Mouse (Mus musculus): ENCODE results near the gene Cyp2c37.
"Not testable (repeated sequence)": the region's sequence is repeated elsewhere in the genome, so short reads cannot be mapped to it uniquely, and the experiment has no call there.

Gene Cyp2c37

GRCm38 (mm10) chr19:39992140-39992539 is at the start of gene Cyp2c37:
Cyp2c37 (plus strand) TSS chr19:39992424.
- not testable (repeated sequence) for ATAC-seq (ENCODE audit: low TSS enrichment)

- not testable (repeated sequence) for ATAC-seq (ENCODE audit: low TSS enrichment)
Measured at GRCm38 (mm10) chr19:39960861-39961260, 31.4 kb upstream of the Cyp2c37 start.

- ATAC-seq (ENCODE audit: low TSS enrichment) = not testable (repeated sequence)
Measured at GRCm38 (mm10) chr19:39971096-39971495, 21.1 kb upstream of the Cyp2c37 start.

- no peak for ATAC-seq (ENCODE audit: low TSS enrichment)
Measured at GRCm38 (mm10) chr19:39989471-39989870, 2.8 kb upstream of the Cyp2c37 start.
